Mouse (Mus musculus) midbrain, postnatal 0 days (tissue): Measurements from ENCODE around the gene Syt1. TPM values are rescaled to one million over a fixed set of nuclear protein-coding genes. Genes with fewer than 3 reads are reported as not detected.
A peak's percentile ranks its signal among the peaks of the same experiment; 100 is the strongest.

ENCODE experiments used
- ATAC-seq: fragments of 200-750 bp; cut with Nextera tagmentation; 2 replicates; pipeline ENCODE4 v1.8.0; 2017; ENCODE audit warnings: moderate number of reproducible peaks, mild to moderate bottlenecking, moderate TSS enrichment, moderate library complexity; ENCODE audit not compliant: low FRiP score
- DNase-seq: peaks from one replicate; pipeline ENCODE4 v3.0.0-alpha.2; 2015; ENCODE audit warnings: low spot score
- H3K27ac ChIP-seq: fragments of 300-500 bp; sonication (generic); 2 replicates; pipeline ENCODE4 v1.5.1; 2014; ENCODE audit warnings: low read depth, mild to moderate bottlenecking, low read length, mixed read lengths
- H3K27me3 ChIP-seq: fragments of 300-500 bp; sonication (generic); 2 replicates; pipeline ENCODE4 v1.6.1; 2014; ENCODE audit warnings: low read length, control low read depth, mixed read lengths; ENCODE audit not compliant: insufficient read depth
- H3K36me3 ChIP-seq: fragments of 300-500 bp; sonication (generic); 2 replicates; pipeline ENCODE4 v1.6.1; 2014; ENCODE audit warnings: low read length, control low read depth, mixed read lengths; ENCODE audit not compliant: insufficient read depth
- H3K4me1 ChIP-seq: fragments of 300-500 bp; sonication (generic); 2 replicates; pipeline ENCODE4 v1.6.1; 2014; ENCODE audit warnings: mild to moderate bottlenecking, control low read depth, antibody characterized with exemption, low read length, mixed read lengths; ENCODE audit not compliant: insufficient read depth
- H3K4me2 ChIP-seq: fragments of 300-500 bp; sonication (generic); 2 replicates; pipeline ENCODE4 v1.6.1; 2014; ENCODE audit warnings: low read depth, mild to moderate bottlenecking, low read length, mixed read lengths; ENCODE audit not compliant: poor library complexity, severe bottlenecking
- H3K4me3 ChIP-seq: fragments of 300-500 bp; sonication (generic); 2 replicates; pipeline ENCODE4 v1.5.1; 2014; ENCODE audit warnings: low read depth, mild to moderate bottlenecking, low read length, moderate library complexity
- H3K9ac ChIP-seq: fragments of 300-500 bp; sonication (generic); replicated peaks from 2 replicates; pipeline ENCODE4 v1.6.1; 2014; ENCODE audit warnings: mild to moderate bottlenecking, low read length, moderate library complexity, mixed read lengths; ENCODE audit not compliant: poor library complexity, severe bottlenecking
- H3K9me3 ChIP-seq: fragments of 300-500 bp; sonication (generic); 2 replicates; pipeline ENCODE4 v1.6.1; 2016; ENCODE audit warnings: low read length, control low read depth
- CTCF ChIP-seq: IDR thresholded peaks from 2 replicates; pipeline ENCODE4 v1.5.1; 2016; ENCODE audit warnings: antibody characterized with exemption, mild to moderate bottlenecking
- WGBS: fragments of 180-500 bp; shearing (Covaris S2); extraction: QIAGEN DNeasy Blood & Tissue Kit; methylation state at CpG from one replicate; pipeline ENCODE4 v1.1.7; 2014; 5-methylcytosine and 5-hydroxymethylcytosine counted together
- polyA plus RNA-seq: library from polyadenylated mRNA; unstranded; fragments of >200 nt; fragmentation: Nextera tagmentation; extraction: Ambion mirVana; gene quantifications from 2 replicates; pipeline ENCODE4 v1.2.1, GENCODE M21; 2015
- total RNA-seq: library from RNA; depleted of rRNA; stranded (reverse); fragments of >200 nt; gene quantifications from 2 replicates; pipeline ENCODE4 v1.2.3, GENCODE M21; 2014

Gene Syt1
- total and polyA plus RNA-seq, 2 experiments from 2014 or later: 111 to 141 TPM

DNA sequence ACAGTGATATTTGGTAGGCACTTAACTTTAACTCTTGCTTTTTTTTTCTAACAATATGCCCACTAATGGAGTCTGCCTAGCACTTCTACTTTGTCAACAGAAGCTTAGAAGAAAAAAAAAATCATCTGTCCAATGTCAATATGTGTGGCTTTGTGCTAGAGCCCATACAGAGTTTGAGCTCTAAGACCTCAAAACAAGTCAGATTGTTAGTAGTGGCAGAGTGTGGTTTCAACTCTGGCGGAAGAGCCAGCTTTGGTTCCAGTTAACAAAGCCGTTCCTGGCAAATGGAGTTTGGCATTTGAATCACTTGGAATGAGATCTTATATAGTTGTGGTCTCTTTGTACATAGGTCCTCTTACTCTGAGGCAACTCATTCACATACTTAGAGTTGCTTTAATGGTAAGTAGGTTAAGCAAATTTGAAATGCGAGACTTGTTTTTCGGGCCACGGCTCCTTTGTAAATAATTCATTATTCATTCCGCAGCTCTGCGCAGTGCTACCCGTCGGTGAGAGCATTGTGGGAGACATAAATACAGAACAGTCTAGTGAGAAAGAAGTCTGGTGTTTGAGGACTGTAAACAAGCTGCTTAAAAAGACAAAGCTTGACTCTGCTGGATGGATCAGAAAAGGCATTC is 429.9 kb downstream of the Syt1 start:
- no peaks in the 10 kb centered on the region for H3K36me3 ChIP-seq
- no peaks in the 10 kb centered on the region for H3K27me3 ChIP-seq
- no peak overlapping the region for H3K9ac ChIP-seq
- no peak overlapping the region for H3K4me2 ChIP-seq
- DNase-seq (peak; percentile 70), ATAC-seq (peak; percentile 47; the same call in 1 of the 2 replicates)
- 39% methylated on average over 9 of the region's 9 CpGs for WGBS
- H3K4me1 ChIP-seq: 0 out of 2 replicates have a peak, but pooled peaks cover 3% of the 10 kb centered on the region
- no peak overlapping the region for H3K4me3 ChIP-seq
- H3K27ac ChIP-seq: no peak overlapping the region
- H3K9me3 ChIP-seq: no peaks in the 10 kb centered on the region
- no peak for TF ChIP-seq CTCF

DNA sequence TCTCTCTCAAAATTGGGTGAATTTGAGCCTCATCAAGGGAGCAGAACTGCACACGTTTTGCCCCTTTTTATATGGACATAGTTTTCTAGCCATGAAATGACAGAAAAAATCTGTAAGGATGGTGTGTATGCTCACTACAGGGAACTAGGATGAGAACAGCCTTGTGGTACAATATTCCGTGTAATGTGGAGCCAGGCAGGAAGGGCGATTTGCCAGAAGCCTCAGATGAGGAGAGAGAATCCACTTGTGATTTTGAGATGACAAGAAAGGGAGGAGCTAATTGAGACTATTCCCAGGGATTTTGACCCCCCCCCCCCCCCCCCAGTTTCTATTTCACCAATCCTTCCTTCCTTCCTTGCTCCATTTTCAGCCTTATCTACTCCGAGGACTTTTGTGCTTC is 431.4 kb downstream of the Syt1 start:
- ATAC-seq: no peak
- no peak overlapping the region for H3K9ac ChIP-seq
- no peaks in the 10 kb centered on the region for H3K36me3 ChIP-seq
- H3K4me3 ChIP-seq: no peak overlapping the region
- H3K27me3 ChIP-seq: no peaks in the 10 kb centered on the region
- no peak for TF ChIP-seq CTCF
- 91% methylated on average over 4 of the region's 4 CpGs for WGBS
- DNase-seq: no peak
- no peaks in the 10 kb centered on the region for H3K9me3 ChIP-seq
- 0 out of 2 replicates have a peak, but pooled peaks cover 3% of the 10 kb centered on the region for H3K4me1 ChIP-seq
- no peak overlapping the region for H3K27ac ChIP-seq
- H3K4me2 ChIP-seq: no peak overlapping the region

DNA sequence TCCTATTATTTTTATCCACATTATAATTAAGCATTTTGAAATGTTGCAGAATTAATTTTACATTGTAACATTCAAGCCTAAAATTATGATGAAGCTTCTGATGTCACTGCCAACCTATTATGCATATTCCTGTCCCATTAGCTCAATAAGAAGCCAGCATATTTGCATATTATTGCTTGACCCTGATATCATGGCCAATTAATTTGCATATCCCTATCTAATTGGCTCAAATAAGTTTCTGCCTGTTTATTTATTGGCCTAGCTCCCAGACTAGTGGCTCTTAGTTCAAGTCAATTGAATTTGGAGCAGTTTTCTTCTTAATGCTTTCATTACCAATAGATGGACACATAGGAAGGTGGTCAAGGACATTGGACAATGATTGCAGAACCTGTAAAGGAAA is 433.2 kb downstream of the Syt1 start:
- peak; percentile 71 for DNase-seq
- Histone ChIP-seq H3K9ac (no peak overlapping the region), H3K27me3 (no peaks in the 10 kb centered on the region), H3K4me1 (0 out of 2 replicates have a peak, but pooled peaks cover 3% of the 10 kb centered on the region), H3K4me3 (no peak overlapping the region), H3K9me3 (no peaks in the 10 kb centered on the region), H3K27ac (no peak overlapping the region), H3K36me3 (no peaks in the 10 kb centered on the region), H3K4me2 (no peak overlapping the region)
- TF ChIP-seq CTCF: no peak
- ATAC-seq: no peak

DNA sequence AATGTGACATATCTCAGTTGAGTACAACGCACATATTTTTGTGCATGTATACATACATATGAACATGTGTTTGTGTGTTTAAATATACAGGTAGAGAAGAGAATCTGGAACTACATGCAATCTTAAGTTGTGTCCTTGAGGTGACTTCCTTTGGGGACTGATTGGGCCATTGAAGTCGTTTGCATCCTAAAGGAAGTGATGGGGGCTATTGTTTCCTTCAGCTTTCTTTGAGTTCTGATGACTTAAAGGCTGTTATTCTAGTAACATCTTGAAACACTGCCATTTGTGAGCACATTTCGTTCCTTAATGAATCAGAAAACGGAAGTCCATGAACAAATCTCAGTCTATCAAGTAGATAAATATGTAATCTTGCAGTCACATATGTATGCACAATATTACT is 438.0 kb downstream of the Syt1 start:
- Histone ChIP-seq H3K36me3 (no peaks in the 10 kb centered on the region), H3K27ac (no peak overlapping the region), H3K9me3 (no peaks in the 10 kb centered on the region), H3K4me3 (no peak overlapping the region), H3K4me1 (no peaks in the 10 kb centered on the region), H3K4me2 (no peak overlapping the region), H3K9ac (no peak overlapping the region), H3K27me3 (no peaks in the 10 kb centered on the region)
- no peak for TF ChIP-seq CTCF
- WGBS: 86% methylated on average over 4 of the region's 4 CpGs
- ATAC-seq (no peak), DNase-seq (no peak)

DNA sequence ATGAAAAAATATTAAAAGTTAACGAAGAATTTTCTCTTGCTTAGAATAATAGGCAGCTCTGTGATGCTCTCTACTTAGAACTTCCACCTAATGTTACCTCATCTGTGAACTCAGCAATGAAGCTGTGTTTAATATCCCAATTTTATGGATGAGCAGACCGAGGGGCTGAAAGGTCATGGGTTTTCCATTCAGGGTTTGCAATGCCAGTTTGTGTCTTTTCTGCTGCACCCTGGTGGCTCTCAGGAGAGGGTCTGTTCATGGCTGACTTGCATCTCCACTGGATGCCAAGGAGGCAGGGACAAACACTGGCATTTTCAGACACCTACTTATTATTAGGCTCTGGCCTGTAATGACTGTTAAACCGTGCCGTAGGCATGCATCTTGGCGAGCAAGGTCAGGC is 439.7 kb downstream of the Syt1 start:
- Histone ChIP-seq H3K4me3 (no peak overlapping the region), H3K4me2 (no peak overlapping the region), H3K36me3 (no peaks in the 10 kb centered on the region), H3K9me3 (no peaks in the 10 kb centered on the region), H3K4me1 (no peaks in the 10 kb centered on the region), H3K9ac (no peak overlapping the region), H3K27me3 (no peaks in the 10 kb centered on the region), H3K27ac (no peak overlapping the region)
- DNase-seq (no peak), ATAC-seq (no peak)
- TF ChIP-seq CTCF: no peak
- 56% methylated on average over 5 of the region's 5 CpGs for WGBS

DNA sequence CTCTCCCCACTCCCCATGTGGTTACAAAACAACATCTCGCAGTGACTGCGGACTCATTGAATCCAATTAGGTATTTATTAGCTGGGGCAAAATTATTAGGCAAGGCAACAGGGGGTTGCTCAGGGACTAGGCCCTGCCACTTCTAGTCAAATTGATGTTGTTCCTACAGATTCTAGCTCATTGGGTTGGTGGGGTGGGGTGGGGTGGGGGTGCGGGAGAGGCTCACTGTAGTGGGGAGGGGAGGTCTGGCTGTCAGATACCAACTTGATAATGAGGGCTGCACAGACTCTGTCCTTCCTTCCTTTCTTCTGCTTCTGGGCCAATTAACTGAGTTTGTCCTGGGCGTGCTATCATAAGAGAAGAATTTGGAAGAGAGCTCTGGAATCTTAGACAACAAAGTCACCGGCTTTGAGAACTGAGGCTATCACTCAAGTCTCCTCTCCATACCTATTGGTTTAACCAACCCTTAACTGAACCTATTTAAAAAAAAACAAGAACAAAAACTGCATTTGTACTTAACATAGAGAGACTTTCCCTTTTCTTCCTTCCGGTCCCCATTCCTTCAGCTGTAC is 441.1 kb downstream of the Syt1 start:
- no peak overlapping the region for H3K4me3 ChIP-seq
- TF ChIP-seq CTCF: no peak
- H3K9ac ChIP-seq: no peak overlapping the region
- H3K27ac ChIP-seq: no peak overlapping the region
- ATAC-seq (no peak), DNase-seq (no peak)
- 80% methylated on average over 6 of the region's 6 CpGs for WGBS
- H3K27me3 ChIP-seq: no peaks in the 10 kb centered on the region
- no peaks in the 10 kb centered on the region for H3K36me3 ChIP-seq
- no peak overlapping the region for H3K4me2 ChIP-seq
- H3K9me3 ChIP-seq: no peaks in the 10 kb centered on the region
- H3K4me1 ChIP-seq: no peaks in the 10 kb centered on the region
